Mouse (Mus musculus) CD4-positive, CD25-positive, alpha-beta regulatory T cell, adult 4 months (primary cell): ENCODE results near the gene Trappc6b. TPM values are rescaled to one million over a fixed set of nuclear protein-coding genes. Genes with fewer than 3 reads are reported as not detected.
"Not testable (repeated sequence)": the region's sequence is repeated elsewhere in the genome, so short reads cannot be mapped to it uniquely, and the experiment has no call there.

Source experiments
- ATAC-seq: one replicate; pipeline ENCODE4 v1.8.0; 2017
- polyA plus RNA-seq, 2 experiments: library from polyadenylated mRNA; unstranded; fragments of 100-300 nt; shearing (Covaris generic); gene quantifications; one replicate each; pipeline ENCODE4 v1.2.1; 2017

Gene Trappc6b
- 100 to 1,000 TPM in 1 of 2 experiments, 10 to 100 TPM in 1; 96.8 to 122 TPM for polyA plus RNA-seq

GRCm38 (mm10) chr12:59060993-59061595, at the start of gene Trappc6b:
Gene Trappc6b, minus strand, starts transcription at chr12:59061472.
- peak; percentile 91 for ATAC-seq

GRCm38 (mm10) chr12:59107926-59108325, 46.7 kb upstream of the Trappc6b start:
- ATAC-seq, result no peak

GRCm38 (mm10) chr12:59106491-59106890, 45.2 kb upstream of the Trappc6b start:
- no peak for ATAC-seq

GRCm38 (mm10) chr12:59105914-59106313, 44.6 kb upstream of the Trappc6b start:
- ATAC-seq, result no peak

GRCm38 (mm10) chr12:59104771-59105170, 43.5 kb upstream of the Trappc6b start:
- no peak for ATAC-seq

GRCm38 (mm10) chr12:59095104-59096025, 34.1 kb upstream of the Trappc6b start, which contains the start of gene Mia2:
Gene Mia2, plus strand, starts transcription at chr12:59095799.
- ATAC-seq, result no peak

- no peak for ATAC-seq
These were observed 32.3 kb upstream of the Trappc6b start for GRCm38 (mm10) chr12:59093543-59093942.

- no peak for ATAC-seq
These were observed 24.9 kb upstream of the Trappc6b start for GRCm38 (mm10) chr12:59086171-59086570.

- ATAC-seq, result no peak
These were observed 23.2 kb upstream of the Trappc6b start for GRCm38 (mm10) chr12:59084446-59084845.

- ATAC-seq, result no peak
These were observed 19.2 kb upstream of the Trappc6b start for GRCm38 (mm10) chr12:59080461-59080860.

GRCm38 (mm10) chr12:59077883-59078282, 16.6 kb upstream of the Trappc6b start:
- no peak for ATAC-seq

- no peak for ATAC-seq
These were observed 15.7 kb upstream of the Trappc6b start for GRCm38 (mm10) chr12:59076996-59077395.

GRCm38 (mm10) chr12:59074052-59074451, 12.8 kb upstream of the Trappc6b start:
- ATAC-seq, result no peak

- ATAC-seq, result no peak
These were observed 11.0 kb upstream of the Trappc6b start for GRCm38 (mm10) chr12:59072286-59072685.

GRCm38 (mm10) chr12:59068791-59069190, 7.5 kb upstream of the Trappc6b start:
- no peak for ATAC-seq

- peak; percentile 21 for ATAC-seq
These were observed 5.8 kb upstream of the Trappc6b start for GRCm38 (mm10) chr12:59067095-59067494.

GRCm38 (mm10) chr12:59066448-59067077, 5.3 kb upstream of the Trappc6b start, which contains the start of gene Pnn:
Gene Pnn, plus strand, starts transcription at chr12:59066884.
- ATAC-seq, result peak; percentile 97

GRCm38 (mm10) chr12:59065776-59066175, 4.5 kb upstream of the Trappc6b start:
- no peak for ATAC-seq

GRCm38 (mm10) chr12:59064837-59065236, 3.6 kb upstream of the Trappc6b start:
- no peak for ATAC-seq

- ATAC-seq, result no peak
These were observed 950 bp downstream of the Trappc6b start for GRCm38 (mm10) chr12:59060322-59060721.

- ATAC-seq, result not testable (repeated sequence)
These were observed 3.0 kb downstream of the Trappc6b start for GRCm38 (mm10) chr12:59058242-59058641.

GRCm38 (mm10) chr12:59056222-59056621, 5.0 kb downstream of the Trappc6b start:
- no peak for ATAC-seq
